Mouse (Mus musculus) ES-E14 (cell line): ENCODE measurements around the gene Nsmf. TPM values are rescaled to one million over a fixed set of nuclear protein-coding genes. Genes with fewer than 3 reads are reported as not detected.

Source experiments
- DNase-seq: peaks from one replicate; pipeline ENCODE4 v3.0.0-alpha.2; 2013; ENCODE audit warnings: low read depth, low spot score
- H3K27ac ChIP-seq: 2 replicates; pipeline ENCODE4 v1.5.1; 2012; ENCODE audit warnings: low read depth, mild to moderate bottlenecking, low read length, moderate library complexity, mixed read lengths; ENCODE audit not compliant: poor library complexity, insufficient read depth, severe bottlenecking
- H3K36me3 ChIP-seq: 2 replicates; pipeline ENCODE4 v1.6.1; 2012; ENCODE audit warnings: mild to moderate bottlenecking, low read length, moderate library complexity, mixed read lengths; ENCODE audit not compliant: control insufficient read depth, poor library complexity, insufficient read depth, severe bottlenecking
- H3K4me1 ChIP-seq, 2 experiments: fragments of 150-350 bp in 1 of 2; sonication (generic) in 1 of 2; 2 replicates each; pipeline ENCODE4 v1.6.1; 2012; ENCODE audit warnings: low read length in 2 of 2, mild to moderate bottlenecking in 1 of 2, mixed read lengths in 1 of 2; ENCODE audit not compliant: control insufficient read depth in 2 of 2, insufficient read depth in 2 of 2, poor library complexity in 1 of 2
- H3K4me3 ChIP-seq, 2 experiments: fragments of 150-350 bp in 1 of 2; sonication (generic) in 1 of 2; 2 replicates each; pipeline ENCODE4 v1.5.1; 2012; ENCODE audit warnings: low read length in 2 of 2, low read depth in 1 of 2, mild to moderate bottlenecking in 1 of 2, mixed read lengths in 1 of 2; ENCODE audit not compliant: insufficient read depth in 1 of 2, poor library complexity in 1 of 2, severe bottlenecking in 1 of 2
- H3K9ac ChIP-seq: 2 replicates; pipeline ENCODE4 v1.6.1; 2012; ENCODE audit warnings: low read depth, mild to moderate bottlenecking, low read length, mixed read lengths; ENCODE audit not compliant: poor library complexity, insufficient read depth, severe bottlenecking
- H3K9me3 ChIP-seq: fragments of 150-350 bp; sonication (generic); 2 replicates; pipeline ENCODE4 v1.6.1; 2012; ENCODE audit warnings: low read depth, mild to moderate bottlenecking, low read length; ENCODE audit not compliant: control insufficient read depth, insufficient read depth
- CHD2 ChIP-seq: IDR thresholded peaks from 2 replicates; pipeline ENCODE4 v1.6.1; 2014; ENCODE audit warnings: mild to moderate bottlenecking, low read depth, low read length, inconsistent platforms
- HCFC1 ChIP-seq: IDR thresholded peaks from 2 replicates; pipeline ENCODE4 v1.6.1; 2012; ENCODE audit warnings: low read length, inconsistent platforms, borderline replicate concordance; ENCODE audit not compliant: insufficient read depth
- MAFK ChIP-seq: IDR thresholded peaks from 2 replicates; pipeline ENCODE4 v1.6.1; 2014; ENCODE audit warnings: mild to moderate bottlenecking, low read depth, low read length, inconsistent platforms; ENCODE audit not compliant: insufficient read depth
- ZC3H11A ChIP-seq: IDR thresholded peaks from 2 replicates; pipeline ENCODE4 v1.6.1; 2012; ENCODE audit warnings: low read depth, mild to moderate bottlenecking, inconsistent platforms, low read length, borderline replicate concordance
- ZNF384 ChIP-seq: IDR thresholded peaks from 2 replicates; pipeline ENCODE4 v1.6.1; 2012; ENCODE audit warnings: low read depth, low read length, inconsistent platforms
- in situ Hi-C, 2 experiments: fragments of 600-800 bp; cut with MboI; formaldehyde crosslinking; loops; one replicate each; pipeline ENCODE4 v1.15.1; 2025; ENCODE audit warnings: low sequenced_read_pairs in 2 of 2, inconsistent platforms in 1 of 2; ENCODE audit not compliant: unreplicated experiment in 2 of 2
- total RNA-seq: library from RNA; depleted of rRNA; stranded (reverse); fragments of 300-350 nt; gene quantifications from 2 replicates; pipeline ENCODE4 v1.2.3, GENCODE M21; 2012

Gene Nsmf
- total RNA-seq, 1 experiment, result 9.3 TPM

- DNase-seq, result no peak
- Histone ChIP-seq H3K9ac (no peak overlapping the region), H3K9me3 (no peaks in the 10 kb centered on the region), H3K4me1 (peaks cover 0 to 5% of the 10 kb centered on the region in 2 experiments; a peak in 1 of 4 replicates), H3K27ac (no peak overlapping the region), H3K36me3 (no peaks in the 10 kb centered on the region), H3K4me3 (no peak overlapping the region)
- TF ChIP-seq ZNF384, result no peak
- TF ChIP-seq MAFK, result no peak
- TF ChIP-seq ZC3H11A, result no peak
- TF ChIP-seq HCFC1, result no peak
- TF ChIP-seq CHD2, result no peak
- in situ Hi-C loops, result no loop called here
These were observed 44.0 kb downstream of the Nsmf start for GRCm38 (mm10) chr2:25098005-25098615.

GRCm38 (mm10) chr2:25098956-25099355 is 44.8 kb downstream of the Nsmf start:
- Histone ChIP-seq H3K27ac (no peak overlapping the region), H3K36me3 (no peaks in the 10 kb centered on the region), H3K4me3 (no peak overlapping the region), H3K9me3 (no peaks in the 10 kb centered on the region), H3K9ac (no peak overlapping the region), H3K4me1 (peaks cover 0 to 5% of the 10 kb centered on the region in 2 experiments; a peak in 1 of 4 replicates)
- in situ Hi-C loops, result no loop called here
- TF ChIP-seq HCFC1, result no peak
- TF ChIP-seq CHD2, result no peak
- TF ChIP-seq ZNF384, result no peak
- no peak for TF ChIP-seq MAFK
- no peak for TF ChIP-seq ZC3H11A
- no peak for DNase-seq

- Histone ChIP-seq H3K9me3 (no peaks in the 10 kb centered on the region), H3K36me3 (no peaks in the 10 kb centered on the region), H3K9ac (no peak overlapping the region), H3K4me1 (peaks cover 0 to 5% of the 10 kb centered on the region in 2 experiments; a peak in 1 of 4 replicates), H3K4me3 (no peak overlapping the region), H3K27ac (no peak overlapping the region)
- TF ChIP-seq CHD2 (no peak), HCFC1 (no peak), ZC3H11A (no peak), ZNF384 (no peak), MAFK (no peak)
- in situ Hi-C loops, result no loop called here
- no peak for DNase-seq
These were observed 45.5 kb downstream of the Nsmf start for GRCm38 (mm10) chr2:25099703-25100102.

GRCm38 (mm10) chr2:25104122-25104521 is 50.0 kb downstream of the Nsmf start:
- Histone ChIP-seq H3K36me3 (no peaks in the 10 kb centered on the region; the same call in 1 of the 2 replicates), H3K27ac (no peak overlapping the region), H3K4me3 (no peak overlapping the region), H3K4me1 (no peaks in the 10 kb centered on the region), H3K9ac (no peak overlapping the region), H3K9me3 (no peaks in the 10 kb centered on the region)
- in situ Hi-C loops, result no loop called here
- TF ChIP-seq CHD2, result no peak
- TF ChIP-seq HCFC1, result no peak
- TF ChIP-seq ZNF384, result no peak
- TF ChIP-seq ZC3H11A, result no peak
- no peak for TF ChIP-seq MAFK
- DNase-seq, result no peak

GRCm38 (mm10) chr2:25106045-25106444 is 51.9 kb downstream of the Nsmf start:
- Histone ChIP-seq H3K4me1 (no peaks in the 10 kb centered on the region), H3K9ac (no peak overlapping the region), H3K36me3 (no peaks in the 10 kb centered on the region; the same call in 1 of the 2 replicates), H3K9me3 (no peaks in the 10 kb centered on the region), H3K4me3 (no peak overlapping the region), H3K27ac (no peak overlapping the region)
- in situ Hi-C loops, result no loop called here
- TF ChIP-seq CHD2 (no peak), ZC3H11A (no peak), MAFK (no peak), ZNF384 (no peak), HCFC1 (no peak)
- no peak for DNase-seq
